Mouse (Mus musculus) embryonic facial prominence, embryonic 13.5 days (tissue): ENCODE measurements around the gene Mrtfa. TPM values are rescaled to one million over a fixed set of nuclear protein-coding genes. Genes with fewer than 3 reads are reported as not detected.

ENCODE experiments used
- ATAC-seq: fragments of 200-750 bp; cut with Nextera tagmentation; 2 replicates; pipeline ENCODE4 v1.8.0; 2017; ENCODE audit warnings: low read depth; ENCODE audit not compliant: insufficient number of reproducible peaks, insufficient read depth, low FRiP score, low TSS enrichment
- H3K27ac ChIP-seq: fragments of 300-500 bp; sonication (generic); 2 replicates; pipeline ENCODE4 v1.5.1; 2015; ENCODE audit warnings: moderate library complexity, mild to moderate bottlenecking, inconsistent platforms
- H3K27me3 ChIP-seq: fragments of 300-500 bp; sonication (generic); 2 replicates; pipeline ENCODE4 v1.6.1; 2015; ENCODE audit warnings: mild to moderate bottlenecking, inconsistent platforms
- H3K36me3 ChIP-seq: fragments of 300-500 bp; sonication (generic); 2 replicates; pipeline ENCODE4 v1.6.1; 2015; ENCODE audit warnings: mild to moderate bottlenecking, inconsistent platforms
- H3K4me1 ChIP-seq: fragments of 300-500 bp; sonication (generic); 2 replicates; pipeline ENCODE4 v1.6.1; 2015; ENCODE audit warnings: inconsistent platforms
- H3K4me2 ChIP-seq: fragments of 300-500 bp; sonication (generic); 2 replicates; pipeline ENCODE4 v1.6.1; 2015; ENCODE audit warnings: moderate library complexity, mild to moderate bottlenecking, inconsistent platforms
- H3K4me3 ChIP-seq: fragments of 300-500 bp; sonication (generic); 2 replicates; pipeline ENCODE4 v1.5.1; 2015; ENCODE audit warnings: mild to moderate bottlenecking, inconsistent platforms
- H3K9ac ChIP-seq: fragments of 300-500 bp; sonication (generic); 2 replicates; pipeline ENCODE4 v1.6.1; 2015; ENCODE audit warnings: mild to moderate bottlenecking, inconsistent platforms
- H3K9me3 ChIP-seq: fragments of 300-500 bp; sonication (generic); 2 replicates; pipeline ENCODE4 v1.6.1; 2016; ENCODE audit warnings: inconsistent platforms
- WGBS: fragments of 180-500 bp; shearing (Covaris S2); methylation state at CpG from one replicate; pipeline ENCODE4 v1.1.7; 2015; ENCODE audit warnings: mixed read lengths; 5-methylcytosine and 5-hydroxymethylcytosine counted together
- polyA plus RNA-seq: library from polyadenylated mRNA; unstranded; fragments of >200 nt; fragmentation: Nextera tagmentation; extraction: Ambion mirVana; gene quantifications from 2 replicates; pipeline ENCODE4 v1.2.1, GENCODE M21; 2015

Gene Mrtfa
- polyA plus RNA-seq, 1 experiment from 2014 or later: 26.5 TPM

DNA sequence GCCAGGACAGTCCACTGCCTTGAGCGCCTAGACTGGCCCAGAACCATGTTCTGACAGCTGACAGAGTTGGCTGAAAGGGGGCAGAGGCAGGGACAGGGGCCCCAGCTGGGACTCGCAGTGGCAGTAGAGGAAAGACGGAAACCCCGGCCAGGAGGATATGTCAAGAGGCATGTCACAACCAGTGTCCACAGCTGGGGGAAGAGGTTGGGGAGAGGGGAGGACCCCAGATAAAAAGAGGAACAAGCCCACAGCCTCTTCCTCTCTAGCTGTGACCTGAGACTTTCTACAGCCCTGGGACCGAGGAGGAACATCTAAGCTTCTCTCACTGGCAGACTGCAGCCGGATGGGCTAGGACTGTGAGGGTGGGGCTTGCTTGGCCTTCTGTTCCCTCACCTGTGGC, 169.2 kb downstream of the Mrtfa start:
- no peak for ATAC-seq
- no peaks in the 10 kb centered on the region for H3K4me1 ChIP-seq
- H3K27me3 ChIP-seq: no peaks in the 10 kb centered on the region
- 83% methylated on average over 6 of the region's 6 CpGs for WGBS
- H3K36me3 ChIP-seq: peaks cover 54% of the 10 kb centered on the region
- H3K27ac ChIP-seq: no peak overlapping the region
- no peak overlapping the region for H3K9ac ChIP-seq
- H3K4me3 ChIP-seq: no peak overlapping the region
- no peak overlapping the region for H3K4me2 ChIP-seq
- no peaks in the 10 kb centered on the region for H3K9me3 ChIP-seq

DNA sequence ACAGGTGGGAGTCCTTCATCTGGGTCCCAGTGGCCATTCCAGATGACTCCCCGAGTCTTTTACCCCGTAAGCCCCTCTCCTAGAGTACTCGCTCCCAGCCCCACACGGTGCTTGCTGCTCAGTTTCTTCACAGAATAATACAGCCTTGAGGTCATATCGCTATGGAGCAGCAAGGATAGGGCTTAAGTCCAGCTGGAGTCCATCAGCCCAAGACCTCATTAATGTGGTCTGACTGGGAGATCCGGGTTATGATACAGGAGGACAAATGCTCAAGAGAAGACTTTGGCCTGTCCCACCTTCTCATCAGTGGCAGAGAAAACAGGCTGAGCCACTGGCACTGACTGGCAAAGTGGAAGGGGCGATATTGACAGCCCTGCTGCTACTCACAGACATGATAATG, 173.2 kb downstream of the Mrtfa start:
- no peaks in the 10 kb centered on the region for H3K4me1 ChIP-seq
- H3K36me3 ChIP-seq: peaks cover 90% of the 10 kb centered on the region
- no peak for ATAC-seq
- H3K4me2 ChIP-seq: no peak overlapping the region
- no peak overlapping the region for H3K9ac ChIP-seq
- no peaks in the 10 kb centered on the region for H3K27me3 ChIP-seq
- H3K27ac ChIP-seq: no peak overlapping the region
- H3K4me3 ChIP-seq: no peak overlapping the region
- H3K9me3 ChIP-seq: no peaks in the 10 kb centered on the region
- 89% methylated on average over 7 of the region's 7 CpGs for WGBS

DNA sequence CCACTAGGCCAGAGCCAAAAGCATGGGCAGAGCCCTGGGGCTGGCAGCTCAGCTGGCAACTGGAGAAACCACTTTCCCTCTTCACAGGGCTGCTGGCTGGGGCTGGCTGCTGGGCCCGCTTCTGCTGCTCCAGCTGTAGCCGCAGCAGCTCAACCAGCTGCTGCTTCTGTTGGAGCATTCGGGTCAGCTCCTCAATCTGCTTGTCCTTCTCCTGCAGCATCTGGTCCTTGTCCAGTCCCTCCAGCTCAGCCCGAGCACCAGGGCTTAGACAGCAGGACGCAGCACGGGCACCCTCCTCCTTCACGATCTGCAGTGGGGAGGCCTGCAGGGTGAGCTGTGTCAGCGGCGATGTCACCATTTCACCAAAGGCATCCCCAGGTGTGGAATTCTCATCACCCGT, 174.1 kb downstream of the Mrtfa start:
- Histone ChIP-seq H3K4me2 (no peak overlapping the region), H3K4me1 (no peaks in the 10 kb centered on the region), H3K9ac (no peak overlapping the region), H3K27ac (no peak overlapping the region), H3K36me3 (peaks cover 91% of the 10 kb centered on the region), H3K9me3 (no peaks in the 10 kb centered on the region), H3K4me3 (no peak overlapping the region), H3K27me3 (no peaks in the 10 kb centered on the region)
- 92% methylated on average over 10 of the region's 10 CpGs for WGBS
- ATAC-seq: no peak

DNA sequence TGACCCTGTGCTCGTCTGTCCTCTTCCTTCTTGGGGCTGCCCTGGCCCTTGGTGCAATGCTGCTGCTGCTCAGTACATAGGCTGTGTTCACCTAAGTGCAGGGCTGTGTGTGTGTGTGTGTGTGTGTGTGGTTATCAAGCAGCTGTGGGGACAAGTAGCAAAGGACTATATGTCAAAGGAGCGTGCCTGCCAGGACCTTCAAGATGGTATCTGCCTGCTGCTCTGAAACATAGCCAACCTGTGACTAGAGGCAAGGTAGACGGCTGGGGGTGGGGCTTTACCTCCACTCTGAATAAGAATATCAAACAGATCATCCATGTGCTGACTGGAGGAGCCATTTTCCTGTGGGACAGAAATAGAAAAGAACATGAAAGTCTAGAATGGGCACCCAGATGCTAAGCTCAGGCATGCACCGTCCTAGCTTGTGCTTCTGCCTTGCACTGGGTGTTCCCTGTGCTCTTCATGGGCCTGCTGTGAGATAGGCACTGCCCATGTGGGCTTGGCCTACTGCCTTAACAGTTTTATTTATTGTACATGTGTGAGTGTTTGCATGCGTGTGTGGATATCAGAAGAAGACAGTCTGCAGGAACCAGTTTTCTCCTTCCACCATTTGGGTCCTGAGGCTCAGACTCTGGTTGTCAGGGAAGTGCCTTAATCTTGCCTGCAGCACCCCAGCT, 175.4 kb downstream of the Mrtfa start:
- H3K36me3 ChIP-seq: peaks cover 95% of the 10 kb centered on the region
- 82% methylated on average over 5 of the region's 5 CpGs for WGBS
- H3K9me3 ChIP-seq: no peaks in the 10 kb centered on the region
- no peak overlapping the region for H3K4me3 ChIP-seq
- H3K27ac ChIP-seq: no peak overlapping the region
- no peak overlapping the region for H3K4me2 ChIP-seq
- no peak overlapping the region for H3K9ac ChIP-seq
- no peaks in the 10 kb centered on the region for H3K4me1 ChIP-seq
- no peaks in the 10 kb centered on the region for H3K27me3 ChIP-seq
- no peak for ATAC-seq

DNA sequence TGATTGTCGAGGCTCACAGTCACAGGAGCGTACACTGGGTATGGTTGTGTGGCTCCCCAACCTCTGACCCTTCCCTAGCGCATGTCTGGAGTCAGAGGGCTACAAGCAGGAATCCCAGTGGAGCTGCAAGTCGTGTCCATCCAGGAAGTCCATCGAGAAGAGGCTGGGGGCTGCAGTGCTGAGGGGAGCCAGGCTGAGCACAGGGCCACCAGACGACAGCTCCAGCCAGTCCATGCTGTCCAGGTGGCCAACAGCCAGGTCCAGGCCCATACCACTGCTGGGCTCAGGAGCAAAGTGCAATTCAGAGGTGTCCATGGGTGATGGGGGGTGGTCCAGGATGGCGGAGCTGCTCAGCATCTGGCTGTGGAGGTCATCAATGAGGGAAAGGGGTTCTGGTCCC, 177.4 kb downstream of the Mrtfa start:
- Histone ChIP-seq H3K4me1 (no peaks in the 10 kb centered on the region), H3K9ac (no peak overlapping the region), H3K4me3 (no peak overlapping the region), H3K9me3 (no peaks in the 10 kb centered on the region), H3K4me2 (no peak overlapping the region), H3K27ac (no peak overlapping the region), H3K36me3 (peaks cover 93% of the 10 kb centered on the region), H3K27me3 (no peaks in the 10 kb centered on the region)
- WGBS: 73% methylated on average over 7 of the region's 7 CpGs
- ATAC-seq: no peak

DNA sequence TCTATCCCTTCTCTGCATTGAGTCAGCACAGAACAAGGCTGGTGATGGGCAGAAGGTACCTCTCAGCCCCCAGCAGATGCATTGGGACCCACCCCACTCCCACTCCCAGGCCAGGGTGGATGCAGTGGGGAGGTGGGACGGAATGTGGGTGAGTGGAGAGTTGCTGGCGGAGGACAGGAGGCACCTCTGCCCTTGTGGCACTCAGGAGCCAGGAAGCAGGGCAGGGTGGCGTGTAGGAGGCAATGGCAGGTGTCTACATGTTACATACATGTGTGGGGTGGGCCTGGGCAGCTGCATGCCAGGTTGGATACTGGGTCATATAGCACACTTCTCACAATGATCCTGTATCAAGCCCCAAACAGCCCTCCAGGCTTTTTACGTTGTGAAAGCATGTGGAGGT, 178.2 kb downstream of the Mrtfa start:
- no peak overlapping the region for H3K4me3 ChIP-seq
- no peaks in the 10 kb centered on the region for H3K9me3 ChIP-seq
- peaks cover 89% of the 10 kb centered on the region for H3K36me3 ChIP-seq
- H3K9ac ChIP-seq: no peak overlapping the region
- H3K27me3 ChIP-seq: no peaks in the 10 kb centered on the region
- no peak overlapping the region for H3K27ac ChIP-seq
- H3K4me2 ChIP-seq: no peak overlapping the region
- 86% methylated on average over 4 of the region's 4 CpGs for WGBS
- no peaks in the 10 kb centered on the region for H3K4me1 ChIP-seq
- ATAC-seq: no peak

DNA sequence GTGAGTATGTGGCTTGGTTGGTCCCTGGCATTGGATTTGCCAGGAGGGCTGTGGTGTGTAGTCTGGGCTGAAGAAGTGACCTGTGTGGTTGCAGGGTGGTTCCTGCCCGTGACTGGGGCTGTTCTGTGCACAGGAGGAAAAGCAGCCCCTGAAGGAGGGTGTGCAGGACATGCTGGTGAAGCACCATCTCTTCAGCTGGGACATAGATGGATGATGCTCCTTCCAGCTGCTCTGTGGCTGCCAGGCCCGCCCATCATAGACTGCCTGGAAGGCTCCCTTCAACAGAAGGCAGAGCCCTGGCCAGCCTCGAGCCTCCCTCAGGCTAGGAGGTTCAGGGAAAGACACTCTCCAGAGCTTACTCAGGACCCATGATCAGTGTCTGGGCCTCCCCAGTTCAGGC, 179.0 kb downstream of the Mrtfa start:
- H3K9me3 ChIP-seq: no peaks in the 10 kb centered on the region
- H3K4me1 ChIP-seq: no peaks in the 10 kb centered on the region
- peaks cover 83% of the 10 kb centered on the region for H3K36me3 ChIP-seq
- no peak overlapping the region for H3K4me2 ChIP-seq
- WGBS: 69% methylated on average over 3 of the region's 3 CpGs
- no peak for ATAC-seq
- H3K4me3 ChIP-seq: no peak overlapping the region
- no peaks in the 10 kb centered on the region for H3K27me3 ChIP-seq
- no peak overlapping the region for H3K9ac ChIP-seq
- H3K27ac ChIP-seq: no peak overlapping the region

DNA sequence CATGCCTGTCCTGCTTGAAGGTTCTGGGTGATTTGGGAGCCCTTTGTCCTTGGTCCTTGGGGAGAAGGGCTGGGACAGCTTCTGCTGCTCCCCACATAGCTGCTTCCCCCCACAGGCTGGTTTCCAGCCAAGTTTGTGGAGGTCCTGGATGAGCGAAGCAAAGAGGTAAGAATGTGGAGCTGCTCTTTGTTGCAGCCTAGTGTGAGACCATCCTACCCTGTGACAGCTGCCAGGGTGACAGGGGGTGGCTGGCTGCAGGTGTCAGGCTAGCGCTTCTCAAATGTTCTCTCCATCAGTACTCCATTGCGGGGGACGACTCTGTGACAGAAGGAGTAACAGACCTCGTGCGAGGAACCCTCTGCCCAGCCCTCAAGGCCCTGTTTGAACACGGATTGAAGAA, 180.4 kb downstream of the Mrtfa start:
- peaks cover 74% of the 10 kb centered on the region for H3K36me3 ChIP-seq
- 84% methylated on average over 7 of the region's 7 CpGs for WGBS

DNA sequence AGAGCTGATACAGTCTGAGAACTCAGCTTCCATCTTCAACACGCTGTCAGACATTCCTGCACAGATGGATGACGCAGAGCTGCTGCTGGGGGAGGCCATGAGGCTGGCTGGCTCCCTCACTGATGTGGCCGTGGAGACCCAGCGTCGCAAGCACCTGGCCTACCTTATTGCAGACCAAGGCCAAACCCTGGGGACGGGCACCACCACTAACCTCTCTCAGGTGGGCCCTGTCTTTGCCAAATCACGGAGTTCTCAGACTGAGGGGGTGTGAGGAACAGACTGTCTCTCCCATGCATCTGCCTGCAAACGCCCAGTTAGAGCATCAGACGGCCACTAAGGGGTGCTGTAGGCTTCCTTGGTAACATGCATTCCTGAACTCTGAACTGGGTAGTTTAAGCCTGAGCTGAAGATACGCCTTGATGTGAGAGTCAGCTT, 181.9 kb downstream of the Mrtfa start:
- no peaks in the 10 kb centered on the region for H3K27me3 ChIP-seq
- no peak overlapping the region for H3K4me2 ChIP-seq
- H3K27ac ChIP-seq: no peak overlapping the region
- H3K4me1 ChIP-seq: no peaks in the 10 kb centered on the region
- no peak overlapping the region for H3K9ac ChIP-seq
- H3K36me3 ChIP-seq: peaks cover 65% of the 10 kb centered on the region
- H3K9me3 ChIP-seq: no peaks in the 10 kb centered on the region
- no peak overlapping the region for H3K4me3 ChIP-seq
- no peak for ATAC-seq
- 53% methylated on average over 10 of the region's 10 CpGs for WGBS

More for the DNA sequence above, 180.4 kb downstream of the Mrtfa start:
- no peak overlapping the region for H3K27ac ChIP-seq
- no peak overlapping the region for H3K9ac ChIP-seq
- no peaks in the 10 kb centered on the region for H3K9me3 ChIP-seq
- ATAC-seq: no peak
- H3K4me2 ChIP-seq: no peak overlapping the region
- no peaks in the 10 kb centered on the region for H3K27me3 ChIP-seq
- H3K4me1 ChIP-seq: no peaks in the 10 kb centered on the region
- H3K4me3 ChIP-seq: no peak overlapping the region

DNA sequence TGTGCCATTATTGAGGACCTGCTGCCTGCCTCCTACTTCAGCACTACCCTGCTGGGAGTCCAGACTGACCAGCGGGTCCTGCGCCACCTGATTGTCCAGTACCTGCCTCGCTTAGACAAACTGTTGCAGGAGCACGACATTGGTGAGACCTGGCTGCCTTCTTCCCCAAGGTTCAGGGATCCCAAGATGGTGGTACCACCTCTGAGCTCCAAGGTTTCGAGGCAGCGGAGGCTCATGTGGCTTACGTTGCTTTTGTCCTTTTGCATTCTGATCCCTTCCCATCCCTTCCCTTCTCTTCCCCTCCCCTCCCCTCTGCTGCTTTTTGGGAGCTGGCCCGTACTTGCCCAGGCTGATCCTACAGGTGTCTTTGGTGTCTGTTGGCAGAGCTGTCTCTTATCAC, 182.7 kb downstream of the Mrtfa start:
- H3K9me3 ChIP-seq: no peaks in the 10 kb centered on the region
- WGBS: 88% methylated on average over 8 of the region's 8 CpGs
- no peak overlapping the region for H3K27ac ChIP-seq
- peaks cover 62% of the 10 kb centered on the region for H3K36me3 ChIP-seq
- no peak overlapping the region for H3K4me2 ChIP-seq
- ATAC-seq: no peak
- no peak overlapping the region for H3K4me3 ChIP-seq
- no peaks in the 10 kb centered on the region for H3K4me1 ChIP-seq
- no peak overlapping the region for H3K9ac ChIP-seq
- no peaks in the 10 kb centered on the region for H3K27me3 ChIP-seq

DNA sequence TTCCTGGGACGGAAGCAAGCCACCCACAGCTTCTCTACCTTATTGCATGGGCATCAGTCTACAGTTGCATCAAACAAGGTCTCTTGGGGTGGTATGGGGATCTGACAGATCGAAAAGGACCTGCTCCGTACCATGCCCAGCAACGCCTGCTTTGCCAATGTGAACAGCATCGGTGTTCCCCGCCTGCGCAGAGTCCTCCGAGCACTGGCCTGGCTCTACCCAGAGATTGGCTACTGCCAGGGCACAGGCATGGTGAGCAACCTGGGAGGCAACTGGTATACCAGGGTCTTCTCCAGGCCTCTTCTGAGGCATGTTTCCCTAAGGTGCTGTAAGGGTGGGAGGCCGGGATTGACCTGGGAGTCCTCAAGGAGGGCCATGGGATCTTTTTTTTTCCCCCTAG, 183.2 kb downstream of the Mrtfa start:
- no peak for ATAC-seq

DNA sequence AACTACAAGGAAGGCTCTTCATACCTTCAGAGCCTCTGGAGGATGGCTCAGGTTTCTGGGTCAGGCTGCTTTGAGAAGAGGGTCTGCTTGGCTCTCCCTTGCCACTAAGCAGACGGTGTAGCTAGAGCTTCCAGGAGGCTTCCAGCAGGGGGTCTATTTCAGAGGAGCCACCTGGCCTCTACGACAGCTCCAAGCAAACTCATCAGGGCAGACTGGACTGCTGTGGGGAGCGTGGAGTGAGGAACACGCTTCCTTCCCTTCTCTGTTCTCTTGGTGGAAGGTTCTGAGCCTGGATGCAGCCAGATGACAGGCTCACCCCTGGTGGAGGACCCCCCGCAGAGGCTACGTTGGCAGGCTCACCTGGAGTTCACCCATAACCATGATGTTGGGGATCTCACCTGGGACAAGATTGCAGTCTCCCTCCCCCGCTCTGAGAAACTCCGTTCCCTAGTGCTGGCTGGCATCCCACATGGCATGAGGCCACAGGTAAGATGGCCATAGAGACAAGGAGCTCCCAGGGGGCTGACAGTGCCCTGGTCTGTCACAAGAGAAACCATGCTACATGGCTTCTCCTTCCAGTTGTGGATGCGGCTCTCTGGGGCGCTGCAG, 184.3 kb downstream of the Mrtfa start:
- WGBS: 79% methylated on average over 10 of the region's 10 CpGs

More for the DNA sequence above, 183.2 kb downstream of the Mrtfa start:
- no peak overlapping the region for H3K4me3 ChIP-seq
- 93% methylated on average over 9 of the region's 9 CpGs for WGBS
- H3K4me1 ChIP-seq: no peaks in the 10 kb centered on the region
- no peaks in the 10 kb centered on the region for H3K9me3 ChIP-seq
- no peak overlapping the region for H3K27ac ChIP-seq
- no peak overlapping the region for H3K4me2 ChIP-seq
- H3K27me3 ChIP-seq: no peaks in the 10 kb centered on the region
- H3K36me3 ChIP-seq: peaks cover 62% of the 10 kb centered on the region
- no peak overlapping the region for H3K9ac ChIP-seq

More for the DNA sequence above, 184.3 kb downstream of the Mrtfa start:
- H3K4me3 ChIP-seq: no peak overlapping the region
- H3K9ac ChIP-seq: no peak overlapping the region
- H3K9me3 ChIP-seq: no peaks in the 10 kb centered on the region
- H3K27me3 ChIP-seq: no peaks in the 10 kb centered on the region
- ATAC-seq: no peak
- peak overlapping the region; percentile 35; the same call in 1 of the 2 replicates for H3K27ac ChIP-seq
- H3K36me3 ChIP-seq: peaks cover 53% of the 10 kb centered on the region
- H3K4me1 ChIP-seq: no peaks in the 10 kb centered on the region
- H3K4me2 ChIP-seq: no peak overlapping the region
